Mouse (Mus musculus) fibroblast of lung, adult 2 months (primary cell): Measurements from ENCODE around the gene Pknox2.

Experiments used
- DNase-seq: peaks from one replicate; pipeline ENCODE4 v3.0.0-alpha.2; 2011; ENCODE audit warnings: low read depth

The Pknox2 gene

GRCm38 (mm10) chr9:37147359-37147685 lies at the start of gene Pknox2:
Pknox2 (minus strand) TSS chr9:37147407.
- no peak for DNase-seq

- DNase-seq, result no peak
These were observed 40.8 kb upstream of the Pknox2 start for GRCm38 (mm10) chr9:37188024-37188423.

- DNase-seq, result no peak
These were observed 40.2 kb upstream of the Pknox2 start for GRCm38 (mm10) chr9:37187407-37187806.

GRCm38 (mm10) chr9:37183176-37183575 lies 36.0 kb upstream of the Pknox2 start:
- DNase-seq, result no peak

GRCm38 (mm10) chr9:37181596-37181995 lies 34.4 kb upstream of the Pknox2 start:
- DNase-seq, result no peak

GRCm38 (mm10) chr9:37179596-37179995 lies 32.4 kb upstream of the Pknox2 start:
- DNase-seq, result no peak

GRCm38 (mm10) chr9:37178911-37179310 lies 31.7 kb upstream of the Pknox2 start:
- DNase-seq, result no peak

- DNase-seq, result no peak
These were observed 30.3 kb upstream of the Pknox2 start for GRCm38 (mm10) chr9:37177551-37177950.

GRCm38 (mm10) chr9:37177107-37177506 lies 29.9 kb upstream of the Pknox2 start:
- peak; percentile 14 for DNase-seq

- peak; percentile 5 for DNase-seq
These were observed 28.8 kb upstream of the Pknox2 start for GRCm38 (mm10) chr9:37176002-37176401.

- peak; percentile 9 for DNase-seq
These were observed 26.2 kb upstream of the Pknox2 start for GRCm38 (mm10) chr9:37173376-37173775.

GRCm38 (mm10) chr9:37166899-37167298 lies 19.7 kb upstream of the Pknox2 start:
- DNase-seq, result no peak

GRCm38 (mm10) chr9:37160686-37161085 lies 13.5 kb upstream of the Pknox2 start:
- DNase-seq, result no peak

GRCm38 (mm10) chr9:37147886-37148285 lies 679 bp upstream of the Pknox2 start:
- no peak for DNase-seq

GRCm38 (mm10) chr9:37146603-37147358 lies 426 bp downstream of the Pknox2 start:
- peak; percentile 49 for DNase-seq

GRCm38 (mm10) chr9:37146353-37146602 lies 929 bp downstream of the Pknox2 start:
- no peak for DNase-seq

- DNase-seq, result no peak
These were observed 1.4 kb downstream of the Pknox2 start for GRCm38 (mm10) chr9:37145616-37146352.

GRCm38 (mm10) chr9:37145151-37145615 lies 2.0 kb downstream of the Pknox2 start:
- DNase-seq, result no peak

GRCm38 (mm10) chr9:37144696-37145095 lies 2.5 kb downstream of the Pknox2 start:
- no peak for DNase-seq

GRCm38 (mm10) chr9:37144251-37144650 lies 3.0 kb downstream of the Pknox2 start:
- no peak for DNase-seq

- peak; percentile 79 for DNase-seq
These were observed 3.9 kb downstream of the Pknox2 start for GRCm38 (mm10) chr9:37143046-37143931.

GRCm38 (mm10) chr9:37142107-37142506 lies 5.1 kb downstream of the Pknox2 start:
- no peak for DNase-seq
